Mouse (Mus musculus): ENCODE measurements around the gene Dph2. TPM values are rescaled to one million over a fixed set of nuclear protein-coding genes. Genes with fewer than 3 reads are reported as not detected.

Gene Dph2
- polyA plus RNA-seq, 1 experiment: 45.8 TPM

GRCm38 (mm10) chr4:117890750-117891149 is 1.1 kb downstream of the Dph2 start:
- Histone ChIP-seq H3K4me1 (replicated peaks; ENCODE audit: control insufficient read depth, insufficient read depth, low read length) (peaks cover 20% of the 10 kb centered on the region), H3K4me3 (ENCODE audit: control insufficient read depth, insufficient read depth, low read length) (0 out of 2 replicates have a peak overlapping the region, but pooled peaks have one; percentile 85), H3K36me3 (ENCODE audit: control insufficient read depth, insufficient read depth, low read length) (no peaks in the 10 kb centered on the region), H3K27ac (ENCODE audit: control insufficient read depth, insufficient read depth, low read length) (no peak overlapping the region), H3K27me3 (ENCODE audit: control insufficient read depth, insufficient read depth, low read length) (no peaks in the 10 kb centered on the region)
- no peak for DNase-seq
- 94% methylated on average over 8 of the region's 8 CpGs for WGBS
- TF ChIP-seq POLR2A (IDR thresholded peaks at IDR 0.05; ENCODE audit: control insufficient read depth, extremely low read depth, insufficient read depth, low read length, poor library complexity) (no peak), CTCF (IDR thresholded peaks at IDR 0.05; ENCODE audit: borderline replicate concordance, control insufficient read depth, extremely low read depth, insufficient read depth, low read length, poor library complexity) (no peak)

- whole genome bisulfite sequencing: 97% methylated on average over 14 of the region's 14 CpGs
- H3K4me1 ChIP-seq (replicated peaks; ENCODE audit: control insufficient read depth, insufficient read depth, low read length): peaks cover 20% of the 10 kb centered on the region
- H3K4me3 ChIP-seq (ENCODE audit: control insufficient read depth, insufficient read depth, low read length): no peak overlapping the region
- H3K27me3 ChIP-seq (ENCODE audit: control insufficient read depth, insufficient read depth, low read length): no peaks in the 10 kb centered on the region
- no peak for DNase-seq
- TF ChIP-seq POLR2A (IDR thresholded peaks at IDR 0.05; ENCODE audit: control insufficient read depth, extremely low read depth, insufficient read depth, low read length, poor library complexity) (no peak), CTCF (IDR thresholded peaks at IDR 0.05; ENCODE audit: borderline replicate concordance, control insufficient read depth, extremely low read depth, insufficient read depth, low read length, poor library complexity) (no peak)
- H3K36me3 ChIP-seq (ENCODE audit: control insufficient read depth, insufficient read depth, low read length): no peaks in the 10 kb centered on the region
- no peak overlapping the region for H3K27ac ChIP-seq (ENCODE audit: control insufficient read depth, insufficient read depth, low read length)
These were observed 1.8 kb downstream of the Dph2 start for GRCm38 (mm10) chr4:117890031-117890430.

- Histone ChIP-seq H3K4me3 (ENCODE audit: control insufficient read depth, insufficient read depth, low read length) (no peak overlapping the region), H3K27me3 (ENCODE audit: control insufficient read depth, insufficient read depth, low read length) (no peaks in the 10 kb centered on the region), H3K27ac (ENCODE audit: control insufficient read depth, insufficient read depth, low read length) (no peak overlapping the region), H3K4me1 (replicated peaks; ENCODE audit: control insufficient read depth, insufficient read depth, low read length) (peaks cover 20% of the 10 kb centered on the region), H3K36me3 (ENCODE audit: control insufficient read depth, insufficient read depth, low read length) (no peaks in the 10 kb centered on the region; the same call in 1 of the 2 replicates)
- DNase-seq: no peak
- 98% methylated on average over 15 of the region's 15 CpGs for WGBS
- TF ChIP-seq CTCF (IDR thresholded peaks at IDR 0.05; ENCODE audit: borderline replicate concordance, control insufficient read depth, extremely low read depth, insufficient read depth, low read length, poor library complexity) (no peak), POLR2A (IDR thresholded peaks at IDR 0.05; ENCODE audit: control insufficient read depth, extremely low read depth, insufficient read depth, low read length, poor library complexity) (no peak)
These were observed 2.4 kb downstream of the Dph2 start for GRCm38 (mm10) chr4:117889471-117889870.

- DNase-seq: no peak
- WGBS: 93% methylated on average over 2 of the region's 2 CpGs
- TF ChIP-seq CTCF (IDR thresholded peaks at IDR 0.05; ENCODE audit: borderline replicate concordance, control insufficient read depth, extremely low read depth, insufficient read depth, low read length, poor library complexity): no peak
- TF ChIP-seq POLR2A (IDR thresholded peaks at IDR 0.05; ENCODE audit: control insufficient read depth, extremely low read depth, insufficient read depth, low read length, poor library complexity): no peak
- no peak overlapping the region for H3K27ac ChIP-seq (ENCODE audit: control insufficient read depth, insufficient read depth, low read length)
- H3K36me3 ChIP-seq (ENCODE audit: control insufficient read depth, insufficient read depth, low read length): no peaks in the 10 kb centered on the region; the same call in 1 of the 2 replicates
- H3K27me3 ChIP-seq (ENCODE audit: control insufficient read depth, insufficient read depth, low read length): no peaks in the 10 kb centered on the region
- no peak overlapping the region for H3K4me3 ChIP-seq (ENCODE audit: control insufficient read depth, insufficient read depth, low read length)
- H3K4me1 ChIP-seq (replicated peaks; ENCODE audit: control insufficient read depth, insufficient read depth, low read length): peaks cover 20% of the 10 kb centered on the region
These were observed 3.9 kb downstream of the Dph2 start for GRCm38 (mm10) chr4:117887920-117888319.

GRCm38 (mm10) chr4:117887133-117887532 is 4.7 kb downstream of the Dph2 start, which contains the start of gene Atp6v0b:
Gene Atp6v0b (minus strand): TSS chr4:117887333.
- Histone ChIP-seq H3K27me3 (ENCODE audit: control insufficient read depth, insufficient read depth, low read length) (no peaks in the 10 kb centered on the region; the same call in 1 of the 2 replicates), H3K4me3 (ENCODE audit: control insufficient read depth, insufficient read depth, low read length) (peak within 1 kb of the TSS; percentile 89), H3K27ac (ENCODE audit: control insufficient read depth, insufficient read depth, low read length) (no peak within 1 kb of the TSS), H3K4me1 (replicated peaks; ENCODE audit: control insufficient read depth, insufficient read depth, low read length) (peaks cover 19% of the 10 kb centered on the region), H3K36me3 (ENCODE audit: control insufficient read depth, insufficient read depth, low read length) (no peaks in the 10 kb centered on the region; the same call in 1 of the 2 replicates)
- peak; percentile 96 for DNase-seq
- TF ChIP-seq POLR2A (IDR thresholded peaks at IDR 0.05; ENCODE audit: control insufficient read depth, extremely low read depth, insufficient read depth, low read length, poor library complexity) (peak; percentile 75), CTCF (IDR thresholded peaks at IDR 0.05; ENCODE audit: borderline replicate concordance, control insufficient read depth, extremely low read depth, insufficient read depth, low read length, poor library complexity) (peak; percentile 26; the same call in 1 of the 2 replicates)
- WGBS: under 1% methylated on average over 37 of the region's 37 CpGs

GRCm38 (mm10) chr4:117886644-117887043 is 5.2 kb downstream of the Dph2 start:
- H3K4me1 ChIP-seq (replicated peaks; ENCODE audit: control insufficient read depth, insufficient read depth, low read length): peaks cover 17% of the 10 kb centered on the region
- no peak overlapping the region for H3K27ac ChIP-seq (ENCODE audit: control insufficient read depth, insufficient read depth, low read length)
- no peaks in the 10 kb centered on the region; the same call in 1 of the 2 replicates for H3K27me3 ChIP-seq (ENCODE audit: control insufficient read depth, insufficient read depth, low read length)
- H3K4me3 ChIP-seq (ENCODE audit: control insufficient read depth, insufficient read depth, low read length): peak overlapping the region; percentile 89
- DNase-seq: no peak
- WGBS: under 1% methylated on average over 24 of the region's 24 CpGs
- TF ChIP-seq POLR2A (IDR thresholded peaks at IDR 0.05; ENCODE audit: control insufficient read depth, extremely low read depth, insufficient read depth, low read length, poor library complexity): no peak
- H3K36me3 ChIP-seq (ENCODE audit: control insufficient read depth, insufficient read depth, low read length): no peaks in the 10 kb centered on the region; the same call in 1 of the 2 replicates

- Histone ChIP-seq H3K27me3 (ENCODE audit: control insufficient read depth, insufficient read depth, low read length) (no peaks in the 10 kb centered on the region; the same call in 1 of the 2 replicates), H3K4me3 (ENCODE audit: control insufficient read depth, insufficient read depth, low read length) (peak overlapping the region; percentile 13), H3K4me1 (replicated peaks; ENCODE audit: control insufficient read depth, insufficient read depth, low read length) (peaks cover 13% of the 10 kb centered on the region), H3K27ac (ENCODE audit: control insufficient read depth, insufficient read depth, low read length) (no peak overlapping the region), H3K36me3 (ENCODE audit: control insufficient read depth, insufficient read depth, low read length) (no peaks in the 10 kb centered on the region; the same call in 1 of the 2 replicates)
- no peak for TF ChIP-seq CTCF (IDR thresholded peaks at IDR 0.05; ENCODE audit: borderline replicate concordance, control insufficient read depth, extremely low read depth, insufficient read depth, low read length, poor library complexity)
- TF ChIP-seq POLR2A (IDR thresholded peaks at IDR 0.05; ENCODE audit: control insufficient read depth, extremely low read depth, insufficient read depth, low read length, poor library complexity): no peak
- DNase-seq: no peak
- 81% methylated on average over 9 of the region's 9 CpGs for WGBS
These were observed 5.8 kb downstream of the Dph2 start for GRCm38 (mm10) chr4:117885994-117886393.
